Mouse (Mus musculus) lung, postnatal 0 days (tissue): ENCODE results near the gene Tmem191c.

ENCODE experiments used
- CTCF ChIP-seq: IDR thresholded peaks from 2 replicates; pipeline ENCODE4 v1.5.1; 2016; ENCODE audit warnings: antibody characterized with exemption, mild to moderate bottlenecking
- EP300 ChIP-seq: IDR thresholded peaks from 2 replicates; pipeline ENCODE4 v1.6.1; 2016; ENCODE audit warnings: antibody characterized with exemption, mild to moderate bottlenecking, control low read depth

- TF ChIP-seq EP300 = no peak
- TF ChIP-seq CTCF = peak; percentile 96
Observed at GRCm38 (mm10) chr16:17276164-17277151, 581 bp downstream of the Tmem191c start.
